Mouse (Mus musculus): ENCODE results near the gene Rcan3. TPM values are rescaled to one million over a fixed set of nuclear protein-coding genes. Genes with fewer than 3 reads are reported as not detected.
A peak's percentile ranks its signal among the peaks of the same experiment; 100 is the strongest.

The Rcan3 gene
- polyA plus RNA-seq, 1 experiment from 2014 or later = 19.0 TPM

- ATAC-seq (ENCODE audit: insufficient number of reproducible peaks, insufficient read depth, low FRiP score, low read depth) = no peak
- Histone ChIP-seq H3K4me1 (ENCODE audit: control insufficient read depth, insufficient read depth, low read length) (peaks cover 3% of the 10 kb centered on the region; the same call in 1 of the 2 replicates), H3K27ac (ENCODE audit: low read length) (no peak overlapping the region), H3K9me3 (ENCODE audit: control insufficient read depth, low read depth, low read length) (no peaks in the 10 kb centered on the region), H3K4me3 (ENCODE audit: low read depth, low read length) (no peak overlapping the region), H3K36me3 (ENCODE audit: control insufficient read depth, insufficient read depth, low read length) (no peaks in the 10 kb centered on the region), H3K4me2 (replicated peaks; ENCODE audit: low read depth, low read length) (no peak overlapping the region), H3K27me3 (ENCODE audit: control insufficient read depth, insufficient read depth, low read length) (no peaks in the 10 kb centered on the region), H3K9ac (replicated peaks; ENCODE audit: low read depth, low read length) (no peak overlapping the region)
- 54% methylated on average over 9 of the region's 9 CpGs for WGBS
These were observed 6.4 kb upstream of the Rcan3 start for GRCm38 (mm10) chr4:135439904-135440522.

DNA sequence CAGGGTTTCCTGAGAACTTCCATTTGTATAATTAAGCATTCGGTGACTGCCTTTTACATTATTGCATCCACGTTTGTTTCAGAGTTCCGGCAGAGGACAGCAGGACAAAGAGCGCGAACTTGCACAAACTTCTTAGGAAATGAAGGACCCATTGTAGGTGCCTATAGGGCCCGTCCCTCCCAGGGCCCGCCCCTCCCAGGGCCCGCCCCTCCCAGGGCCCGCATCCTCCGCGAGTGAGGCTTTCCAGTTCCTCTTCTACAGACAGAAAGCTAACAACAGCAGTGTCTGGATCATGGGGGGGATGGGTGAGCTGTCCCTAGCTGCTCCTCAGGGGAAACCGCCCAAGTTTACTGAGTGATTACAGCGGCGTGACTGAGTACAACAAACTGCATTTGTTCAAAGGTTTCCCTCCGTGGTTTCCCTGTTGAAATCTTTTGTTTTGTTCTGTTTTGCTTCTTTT, 5.6 kb upstream of the Rcan3 start:
- Histone ChIP-seq H3K9me3 (ENCODE audit: control insufficient read depth, low read depth, low read length) (no peaks in the 10 kb centered on the region), H3K4me2 (replicated peaks; ENCODE audit: low read depth, low read length) (peak overlapping the region; percentile 23), H3K27me3 (ENCODE audit: control insufficient read depth, insufficient read depth, low read length) (no peaks in the 10 kb centered on the region), H3K9ac (replicated peaks; ENCODE audit: low read depth, low read length) (0 out of 2 replicates have a peak overlapping the region, but pooled peaks have one; percentile 1), H3K4me3 (ENCODE audit: low read depth, low read length) (no peak overlapping the region), H3K27ac (ENCODE audit: low read length) (peak overlapping the region; percentile 72; the same call in 1 of the 2 replicates), H3K36me3 (ENCODE audit: control insufficient read depth, insufficient read depth, low read length) (no peaks in the 10 kb centered on the region), H3K4me1 (ENCODE audit: control insufficient read depth, insufficient read depth, low read length) (peaks cover 7% of the 10 kb centered on the region; the same call in 1 of the 2 replicates)
- WGBS = 2% methylated on average over 15 of the region's 15 CpGs
- ATAC-seq (ENCODE audit: insufficient number of reproducible peaks, insufficient read depth, low FRiP score, low read depth) = peak; percentile 91

DNA sequence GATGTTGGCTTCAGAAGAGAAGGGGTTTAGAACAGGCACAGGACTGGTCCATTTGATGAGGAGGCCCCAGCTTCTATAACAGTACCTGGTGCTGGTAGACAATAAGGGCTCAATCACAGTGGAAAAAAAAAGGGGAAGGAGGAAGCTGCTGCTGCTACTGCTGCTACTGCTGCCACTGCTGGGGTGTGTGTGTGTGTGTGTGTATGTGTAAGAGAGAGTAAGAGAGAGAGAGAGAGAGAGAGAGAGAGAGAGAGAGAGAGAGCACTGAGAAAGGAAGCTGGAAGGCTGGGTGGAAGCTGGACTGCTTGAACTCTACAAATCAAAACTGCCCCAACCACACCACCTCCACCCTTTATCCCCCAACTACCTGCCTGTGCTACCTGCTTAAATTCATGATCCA, 4.3 kb upstream of the Rcan3 start:
- H3K27ac ChIP-seq (ENCODE audit: low read length) = no peak overlapping the region
- H3K27me3 ChIP-seq (ENCODE audit: control insufficient read depth, insufficient read depth, low read length) = no peaks in the 10 kb centered on the region
- no peak overlapping the region for H3K4me2 ChIP-seq (replicated peaks; ENCODE audit: low read depth, low read length)
- no peak for ATAC-seq (ENCODE audit: insufficient number of reproducible peaks, insufficient read depth, low FRiP score, low read depth)
- H3K36me3 ChIP-seq (ENCODE audit: control insufficient read depth, insufficient read depth, low read length) = no peaks in the 10 kb centered on the region
- H3K9me3 ChIP-seq (ENCODE audit: control insufficient read depth, low read depth, low read length) = no peaks in the 10 kb centered on the region
- H3K4me1 ChIP-seq (ENCODE audit: control insufficient read depth, insufficient read depth, low read length) = peaks cover 7% of the 10 kb centered on the region; the same call in 1 of the 2 replicates
- H3K9ac ChIP-seq (replicated peaks; ENCODE audit: low read depth, low read length) = no peak overlapping the region
- no peak overlapping the region for H3K4me3 ChIP-seq (ENCODE audit: low read depth, low read length)

DNA sequence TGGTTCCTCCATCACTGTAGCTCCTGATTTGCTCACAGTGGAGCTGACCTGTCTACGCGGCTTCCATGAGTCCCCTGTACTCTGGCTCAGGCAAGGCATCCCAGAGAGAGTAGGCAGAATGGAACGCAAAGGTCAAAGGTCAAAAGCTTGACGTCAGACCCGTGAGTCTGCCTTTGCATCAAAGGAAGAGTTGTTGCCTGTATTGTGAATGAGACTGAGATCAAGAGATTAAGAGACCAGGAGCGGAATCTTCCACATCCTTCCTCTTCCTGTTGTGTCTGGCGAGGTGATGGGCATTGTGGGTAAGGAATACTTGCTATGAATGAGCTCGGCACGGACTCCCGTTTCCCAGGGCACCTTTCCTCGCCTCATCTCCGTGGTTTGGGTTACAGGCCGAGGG, 2.6 kb upstream of the Rcan3 start:
- peaks cover 10% of the 10 kb centered on the region for H3K4me1 ChIP-seq (ENCODE audit: control insufficient read depth, insufficient read depth, low read length)
- no peaks in the 10 kb centered on the region for H3K36me3 ChIP-seq (ENCODE audit: control insufficient read depth, insufficient read depth, low read length)
- no peak overlapping the region for H3K9ac ChIP-seq (replicated peaks; ENCODE audit: low read depth, low read length)
- H3K27ac ChIP-seq (ENCODE audit: low read length) = no peak overlapping the region
- ATAC-seq (ENCODE audit: insufficient number of reproducible peaks, insufficient read depth, low FRiP score, low read depth) = no peak
- H3K4me2 ChIP-seq (replicated peaks; ENCODE audit: low read depth, low read length) = no peak overlapping the region
- H3K27me3 ChIP-seq (ENCODE audit: control insufficient read depth, insufficient read depth, low read length) = no peaks in the 10 kb centered on the region
- WGBS = 58% methylated on average over 13 of the region's 13 CpGs
- H3K9me3 ChIP-seq (ENCODE audit: control insufficient read depth, low read depth, low read length) = no peaks in the 10 kb centered on the region
- no peak overlapping the region for H3K4me3 ChIP-seq (ENCODE audit: low read depth, low read length)

GRCm38 (mm10) chr4:135434395-135434789, 739 bp upstream of the Rcan3 start:
- Histone ChIP-seq H3K27me3 (ENCODE audit: control insufficient read depth, insufficient read depth, low read length) (no peaks in the 10 kb centered on the region), H3K9me3 (ENCODE audit: control insufficient read depth, low read depth, low read length) (no peaks in the 10 kb centered on the region), H3K9ac (replicated peaks; ENCODE audit: low read depth, low read length) (peak overlapping the region; percentile 58), H3K4me1 (ENCODE audit: control insufficient read depth, insufficient read depth, low read length) (peaks cover 8% of the 10 kb centered on the region), H3K27ac (ENCODE audit: low read length) (peak overlapping the region; percentile 30; the same call in 1 of the 2 replicates), H3K4me3 (ENCODE audit: low read depth, low read length) (peak overlapping the region; percentile 75), H3K36me3 (ENCODE audit: control insufficient read depth, insufficient read depth, low read length) (no peaks in the 10 kb centered on the region), H3K4me2 (replicated peaks; ENCODE audit: low read depth, low read length) (peak overlapping the region; percentile 96)
- WGBS = 14% methylated on average over 11 of the region's 11 CpGs
- ATAC-seq (ENCODE audit: insufficient number of reproducible peaks, insufficient read depth, low FRiP score, low read depth) = no peak

- H3K27ac ChIP-seq (ENCODE audit: low read length) = peak overlapping the region; percentile 27; the same call in 1 of the 2 replicates
- peak overlapping the region; percentile 96 for H3K4me2 ChIP-seq (replicated peaks; ENCODE audit: low read depth, low read length)
- no peaks in the 10 kb centered on the region for H3K9me3 ChIP-seq (ENCODE audit: control insufficient read depth, low read depth, low read length)
- H3K36me3 ChIP-seq (ENCODE audit: control insufficient read depth, insufficient read depth, low read length) = no peaks in the 10 kb centered on the region
- no peak for ATAC-seq (ENCODE audit: insufficient number of reproducible peaks, insufficient read depth, low FRiP score, low read depth)
- H3K9ac ChIP-seq (replicated peaks; ENCODE audit: low read depth, low read length) = peak overlapping the region; percentile 58
- WGBS = 7% methylated on average over 10 of the region's 10 CpGs
- H3K4me1 ChIP-seq (ENCODE audit: control insufficient read depth, insufficient read depth, low read length) = peaks cover 8% of the 10 kb centered on the region
- H3K4me3 ChIP-seq (ENCODE audit: low read depth, low read length) = peak overlapping the region; percentile 75
- H3K27me3 ChIP-seq (ENCODE audit: control insufficient read depth, insufficient read depth, low read length) = no peaks in the 10 kb centered on the region
These were observed 589 bp downstream of the Rcan3 start for GRCm38 (mm10) chr4:135433086-135433442.

- no peak overlapping the region for H3K4me2 ChIP-seq (replicated peaks; ENCODE audit: low read depth, low read length)
- no peaks in the 10 kb centered on the region for H3K9me3 ChIP-seq (ENCODE audit: control insufficient read depth, low read depth, low read length)
- no peaks in the 10 kb centered on the region for H3K27me3 ChIP-seq (ENCODE audit: control insufficient read depth, insufficient read depth, low read length)
- no peak overlapping the region for H3K9ac ChIP-seq (replicated peaks; ENCODE audit: low read depth, low read length)
- H3K27ac ChIP-seq (ENCODE audit: low read length) = no peak overlapping the region
- no peak overlapping the region for H3K4me3 ChIP-seq (ENCODE audit: low read depth, low read length)
- 71% methylated on average over 8 of the region's 8 CpGs for WGBS
- ATAC-seq (ENCODE audit: insufficient number of reproducible peaks, insufficient read depth, low FRiP score, low read depth) = no peak
- no peaks in the 10 kb centered on the region for H3K36me3 ChIP-seq (ENCODE audit: control insufficient read depth, insufficient read depth, low read length)
- H3K4me1 ChIP-seq (ENCODE audit: control insufficient read depth, insufficient read depth, low read length) = peaks cover 8% of the 10 kb centered on the region
These were observed 3.5 kb downstream of the Rcan3 start for GRCm38 (mm10) chr4:135429990-135430760.

- no peak overlapping the region for H3K27ac ChIP-seq (ENCODE audit: low read length)
- peaks cover 5% of the 10 kb centered on the region for H3K4me1 ChIP-seq (ENCODE audit: control insufficient read depth, insufficient read depth, low read length)
- no peak overlapping the region for H3K4me3 ChIP-seq (ENCODE audit: low read depth, low read length)
- H3K9ac ChIP-seq (replicated peaks; ENCODE audit: low read depth, low read length) = no peak overlapping the region
- 92% methylated on average over 4 of the region's 4 CpGs for WGBS
- H3K27me3 ChIP-seq (ENCODE audit: control insufficient read depth, insufficient read depth, low read length) = no peaks in the 10 kb centered on the region
- no peaks in the 10 kb centered on the region for H3K9me3 ChIP-seq (ENCODE audit: control insufficient read depth, low read depth, low read length)
- H3K4me2 ChIP-seq (replicated peaks; ENCODE audit: low read depth, low read length) = no peak overlapping the region
- no peak for ATAC-seq (ENCODE audit: insufficient number of reproducible peaks, insufficient read depth, low FRiP score, low read depth)
- peaks cover 5% of the 10 kb centered on the region for H3K36me3 ChIP-seq (ENCODE audit: control insufficient read depth, insufficient read depth, low read length)
These were observed 4.3 kb downstream of the Rcan3 start for GRCm38 (mm10) chr4:135429383-135429782.

Data from stomach, embryonic 14.5 days (tissue).